Mouse (Mus musculus) liver, adult 10 weeks (tissue): ENCODE data around the gene Usp17lb. TPM values are rescaled to one million over a fixed set of nuclear protein-coding genes. Genes with fewer than 3 reads are reported as not detected.

Experiments
- polyA plus RNA-seq: library from polyadenylated mRNA; stranded (reverse); fragments of 350-450 nt; fragmentation: Illumina TruSeq; extraction: RNeasy Lipid Tissue Mini Kit (QIAGEN cat#74804); gene quantifications from one replicate; pipeline ENCODE4 v1.2.3, GENCODE M21; 2014; ENCODE audit warnings: low read depth, low replicate concordance

Gene Usp17lb
- not detected for polyA plus RNA-seq

GRCm38 (mm10) chr7:104842503-104842902, at the start of gene Usp17lb:
Usp17lb (minus strand) TSS chr7:104842603.

GRCm38 (mm10) chr7:104877731-104878130, 35.3 kb upstream of the Usp17lb start, which contains the start of gene Olfr665:
Olfr665 (plus strand) TSS chr7:104878031.

DNA sequence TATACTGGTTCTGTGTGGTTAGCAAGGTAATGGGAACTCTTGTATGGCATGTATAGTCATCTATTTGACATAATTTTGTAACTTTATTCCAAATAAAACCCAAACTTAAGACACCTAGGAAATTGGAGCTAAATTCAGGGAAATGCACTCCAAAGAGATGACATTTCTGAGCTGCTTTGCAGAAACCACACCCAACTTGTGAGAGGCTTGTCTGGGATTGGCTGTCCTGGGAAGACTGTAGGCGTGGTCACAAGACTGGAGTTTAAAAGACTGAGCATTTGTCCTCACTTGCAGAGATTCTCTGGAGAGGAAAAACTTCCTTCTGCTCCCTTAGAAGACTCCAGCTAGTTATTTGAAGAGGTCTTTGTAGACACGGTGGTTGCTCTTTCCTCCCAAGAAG, 14.3 kb upstream of the Usp17lb start, which contains the start of gene Usp17la:
TSS of gene Usp17la (plus strand) at position 301 of the 400 bp plus-strand sequence.

Other genes starting within 250 kb of the Usp17lb start
- not detected for gene Olfr655, start 240.8 kb downstream of the Usp17lb start, polyA plus RNA-seq
- gene Olfr656, start 228.6 kb downstream of the Usp17lb start, polyA plus RNA-seq, result not detected
- not detected for gene Olfr657, start 217.8 kb downstream of the Usp17lb start, polyA plus RNA-seq
- gene Olfr658, start 195.3 kb downstream of the Usp17lb start, polyA plus RNA-seq, result not detected
- gene Olfr659, start 175.8 kb downstream of the Usp17lb start, polyA plus RNA-seq, result not detected
- not detected for gene Olfr661, start 156.1 kb downstream of the Usp17lb start, polyA plus RNA-seq
- not detected for gene Usp17le, start 65.1 kb downstream of the Usp17lb start, polyA plus RNA-seq
- not detected for gene Usp17la, start 14.4 kb upstream of the Usp17lb start, polyA plus RNA-seq
- not detected for gene Olfr665, start 35.4 kb upstream of the Usp17lb start, polyA plus RNA-seq
- gene Olfr666, start 53.3 kb upstream of the Usp17lb start, polyA plus RNA-seq, result not detected
- not detected for gene Olfr667, start 78.9 kb upstream of the Usp17lb start, polyA plus RNA-seq
- gene Olfr668, start 85.5 kb upstream of the Usp17lb start, polyA plus RNA-seq, result not detected
- gene Olfr669, start 91.6 kb upstream of the Usp17lb start, polyA plus RNA-seq, result not detected
- gene Olfr670, start 120.0 kb upstream of the Usp17lb start, polyA plus RNA-seq, result not detected
- not detected for gene Olfr671, start 136.5 kb upstream of the Usp17lb start, polyA plus RNA-seq
- not detected for gene Olfr672, start 159.4 kb upstream of the Usp17lb start, polyA plus RNA-seq
- not detected for gene Olfr675, start 185.9 kb upstream of the Usp17lb start, polyA plus RNA-seq
- gene Olfr676, start 190.1 kb upstream of the Usp17lb start, polyA plus RNA-seq, result not detected
- not detected for gene Olfr677, start 208.8 kb upstream of the Usp17lb start, polyA plus RNA-seq
- gene Olfr678, start 221.9 kb upstream of the Usp17lb start, polyA plus RNA-seq, result not detected
- not detected for gene Olfr679, start 238.6 kb upstream of the Usp17lb start, polyA plus RNA-seq